Mouse (Mus musculus) cerebellum, adult 18-20 months (tissue): ENCODE measurements around the gene Mob3a.
A peak's percentile ranks its signal among the peaks of the same experiment; 100 is the strongest.

Experiments used
- DNase-seq, 2 experiments: peaks; one replicate each; pipeline ENCODE4 v3.0.0; 2021

The Mob3a gene

DNA sequence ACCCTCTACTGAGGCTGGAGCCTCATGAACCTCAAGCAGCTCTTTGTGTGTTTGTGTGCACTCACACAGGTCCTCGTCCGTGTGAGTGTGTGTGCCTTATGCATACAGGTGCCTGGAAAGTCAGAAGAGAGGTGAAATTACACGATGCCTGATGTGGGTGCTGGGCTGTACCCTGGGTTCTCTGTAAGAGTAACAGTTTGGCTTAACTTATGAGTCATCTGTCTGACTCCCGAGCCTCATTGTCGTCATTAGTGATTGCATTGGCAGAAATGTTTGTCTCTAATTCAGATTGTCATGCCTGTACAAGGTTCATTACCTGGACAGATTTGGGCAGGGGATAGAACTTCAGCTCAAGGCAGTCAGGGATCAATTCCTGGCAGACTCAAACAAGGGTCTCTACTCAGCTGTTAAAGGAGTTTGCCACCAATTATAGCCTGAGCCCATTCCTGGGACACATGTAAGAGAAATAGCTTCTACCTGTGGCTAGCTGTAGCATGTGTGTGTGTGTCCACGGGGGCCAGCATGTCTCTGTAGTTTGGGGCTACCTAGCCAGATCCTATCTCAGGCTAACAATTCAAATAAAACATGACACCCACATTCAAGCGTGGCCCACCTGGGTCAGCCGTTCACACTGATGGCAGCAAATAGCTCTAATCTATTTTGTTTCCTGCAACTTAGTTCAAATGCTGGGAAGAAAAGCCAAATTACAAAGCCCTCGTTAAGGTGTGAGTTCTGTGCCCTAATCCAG lies 24.5 kb downstream of the Mob3a start:
- DNase-seq = no peak

DNA sequence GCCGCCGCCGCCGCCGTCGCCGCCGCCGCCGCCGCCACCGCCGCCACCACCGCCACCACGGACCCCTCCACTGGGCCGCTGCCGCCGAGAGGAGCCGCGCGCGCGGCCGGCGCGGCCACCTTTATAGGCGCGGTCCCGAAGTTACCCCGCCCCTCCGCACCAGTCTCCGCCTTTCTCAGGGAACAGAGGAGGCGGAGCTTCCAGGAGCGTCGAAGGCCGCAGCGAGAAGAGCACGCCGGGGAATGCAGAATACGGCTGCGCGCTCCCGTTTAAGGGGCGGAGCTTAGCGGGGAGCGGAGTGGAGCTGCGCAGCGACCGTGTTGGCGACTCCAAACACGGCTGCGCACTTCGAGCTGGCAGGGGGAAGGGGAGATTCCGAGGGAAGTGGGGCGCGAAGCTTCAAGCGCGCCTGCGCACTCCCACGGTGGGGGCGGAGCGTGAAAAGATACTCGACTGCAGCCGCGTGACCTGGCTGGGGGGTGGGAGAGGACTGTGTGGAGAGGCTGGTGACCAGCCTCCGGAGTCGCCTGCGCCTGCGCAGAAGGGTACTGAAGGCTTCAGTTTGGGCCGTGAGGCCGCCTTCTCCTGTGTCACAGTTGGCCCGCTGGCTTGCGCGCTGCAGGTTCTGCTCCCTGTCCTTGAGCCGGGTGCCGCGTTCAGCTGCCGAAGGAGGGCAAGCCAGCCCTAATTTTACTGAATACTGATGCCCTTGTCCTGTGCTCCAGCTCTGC lies 25.4 kb downstream of the Mob3a start:
- peak; percentile 99 to 100 for DNase-seq

DNA sequence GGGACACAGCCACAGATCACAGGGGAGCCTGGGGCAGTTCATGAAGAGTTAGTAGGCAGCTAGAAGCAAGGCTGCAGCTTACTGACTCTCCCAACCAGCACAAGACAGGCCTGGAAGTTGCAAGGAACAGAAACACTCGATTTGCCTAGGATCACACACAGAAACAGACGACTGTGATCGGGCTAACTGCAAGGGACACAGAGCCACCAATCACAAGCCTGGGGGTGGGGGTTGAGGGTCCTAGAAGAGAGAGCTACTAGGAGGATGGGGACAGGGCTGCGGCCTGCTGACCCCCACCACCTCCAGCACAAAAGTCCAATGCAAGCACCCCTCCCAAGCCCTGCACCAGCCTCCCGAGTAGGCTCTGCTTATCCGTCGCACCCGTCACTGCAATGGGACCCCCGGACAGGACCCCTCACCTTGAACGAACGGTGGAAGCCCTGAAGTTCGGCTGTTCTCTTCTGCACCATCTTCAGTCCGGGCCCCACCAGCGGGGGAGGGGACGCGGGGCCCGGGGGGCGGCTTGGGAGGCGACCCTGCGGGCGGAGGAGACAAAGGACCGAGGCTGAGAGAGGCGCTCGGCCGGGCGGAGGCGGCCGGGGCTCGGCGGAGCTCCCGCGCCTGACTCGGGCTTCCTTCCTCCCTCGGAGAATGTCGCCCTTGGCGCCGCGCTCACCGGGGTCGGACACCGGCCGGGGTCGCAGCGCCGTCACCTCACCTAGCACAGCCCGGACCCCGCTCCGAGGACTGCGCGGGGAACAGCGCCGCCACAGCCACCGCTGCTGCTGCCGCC lies 26.2 kb downstream of the Mob3a start:
- peak in 1 of 2 experiments; percentile 43 for DNase-seq

DNA sequence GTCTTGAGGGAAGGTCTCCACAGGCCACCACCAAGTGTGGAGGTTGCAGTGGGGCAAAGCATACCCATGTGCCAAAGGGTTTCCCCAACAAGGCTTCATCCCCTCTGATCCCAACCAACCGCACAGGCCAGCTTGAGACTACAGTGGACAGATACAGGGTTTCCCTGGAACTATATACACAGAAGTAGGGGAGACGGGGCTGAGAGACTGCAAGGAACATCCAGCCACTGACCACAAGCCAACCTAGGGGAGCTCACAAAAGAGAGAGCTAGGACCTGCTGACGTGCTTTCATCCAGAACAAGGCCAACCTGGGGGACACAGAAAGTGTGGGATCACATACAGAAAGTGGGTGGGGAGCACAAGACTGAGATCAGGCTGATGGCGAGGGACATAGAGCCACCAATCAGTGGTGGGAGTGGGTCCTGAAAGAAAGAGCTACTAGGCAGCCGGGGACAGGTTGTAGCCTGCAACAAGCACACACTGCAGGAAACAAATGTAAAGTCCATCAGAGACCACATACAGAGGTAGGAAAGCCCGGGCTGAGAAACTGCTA lies 26.8 kb downstream of the Mob3a start:
- DNase-seq = no peak

DNA sequence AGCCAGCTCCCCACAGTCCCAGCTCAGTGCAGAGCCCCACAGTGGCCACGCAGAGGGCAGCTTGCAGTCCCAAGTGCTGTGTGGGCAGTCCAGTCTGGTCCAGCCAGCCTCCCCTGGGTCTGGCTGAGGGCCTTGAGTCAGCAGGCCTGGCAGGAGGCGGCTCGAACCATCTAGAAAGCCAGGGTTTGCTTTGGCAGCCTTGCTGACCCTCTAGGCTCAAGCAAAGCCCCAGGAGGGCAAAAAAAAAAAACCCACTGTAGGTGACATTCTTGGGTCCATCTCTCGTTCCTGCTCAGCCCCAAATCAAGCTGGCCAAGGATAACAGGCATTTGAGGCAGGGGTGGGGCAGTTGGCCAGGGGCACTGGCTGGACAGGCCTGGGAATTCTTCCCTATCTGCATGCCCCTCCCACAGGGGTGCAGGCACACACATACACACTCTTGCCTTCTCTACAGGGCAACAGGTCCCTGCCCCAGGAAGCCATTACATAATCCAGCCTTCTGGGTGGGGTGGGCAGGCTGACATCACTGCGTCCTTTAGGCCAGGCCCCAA lies 27.5 kb downstream of the Mob3a start:
- peak in 1 of 2 experiments; percentile 55 for DNase-seq

DNA sequence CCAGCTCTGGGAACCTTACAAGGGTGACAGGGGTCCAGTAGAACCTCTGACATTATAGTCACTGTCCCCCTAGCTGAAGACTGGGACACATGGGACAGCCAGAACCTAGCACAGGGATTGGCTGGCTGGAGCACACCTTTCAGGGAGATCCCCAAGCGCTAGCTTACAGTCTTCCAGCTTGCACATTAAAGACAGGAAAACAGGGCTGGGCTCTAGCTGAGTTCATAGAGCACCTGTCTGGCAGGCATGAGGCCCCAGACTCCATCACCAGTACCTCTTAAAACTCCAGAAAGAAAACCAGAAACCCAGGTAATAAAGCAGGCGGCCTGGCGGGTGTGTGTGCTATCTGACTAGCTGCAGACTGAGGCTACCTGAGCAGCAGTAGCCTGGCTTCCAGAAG lies 28.1 kb downstream of the Mob3a start:
- no peak for DNase-seq

DNA sequence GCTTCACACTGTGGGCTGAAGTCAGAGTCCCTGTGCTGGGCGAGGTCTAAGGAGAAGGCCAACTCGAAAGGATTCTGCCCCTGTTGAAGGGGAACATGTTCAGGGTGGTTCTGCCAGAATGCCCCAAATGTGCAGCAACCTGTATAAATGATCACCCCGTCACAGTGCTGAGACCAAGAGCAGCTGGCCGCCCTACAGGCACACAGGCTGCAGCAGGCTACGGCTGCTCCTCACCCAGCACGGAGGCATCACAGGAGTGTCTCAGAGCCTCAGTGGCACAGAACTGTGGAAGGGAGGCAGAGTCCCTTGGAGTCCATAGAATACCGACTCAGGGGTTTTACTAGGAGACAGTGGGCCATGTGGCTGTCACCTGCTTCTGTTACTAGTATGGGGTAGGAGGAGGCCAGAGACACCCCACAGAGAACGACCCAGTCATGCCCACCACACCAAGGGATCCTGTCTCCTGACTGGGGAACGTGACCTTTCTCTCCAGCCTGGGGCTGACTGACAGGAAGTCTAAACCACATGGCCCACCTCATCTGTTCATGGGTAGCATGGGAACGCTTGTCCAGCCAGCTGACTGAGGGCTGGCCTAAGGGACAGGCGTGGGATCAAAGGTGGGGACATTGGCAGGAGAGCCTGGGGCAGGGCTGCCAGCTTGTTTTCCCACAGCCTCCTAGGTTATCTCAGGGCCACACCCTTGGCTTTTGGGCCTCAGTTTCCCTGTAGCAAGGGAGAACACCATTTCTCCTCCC lies 29.7 kb downstream of the Mob3a start:
- peak in 1 of 2 experiments; percentile 45 for DNase-seq

DNA sequence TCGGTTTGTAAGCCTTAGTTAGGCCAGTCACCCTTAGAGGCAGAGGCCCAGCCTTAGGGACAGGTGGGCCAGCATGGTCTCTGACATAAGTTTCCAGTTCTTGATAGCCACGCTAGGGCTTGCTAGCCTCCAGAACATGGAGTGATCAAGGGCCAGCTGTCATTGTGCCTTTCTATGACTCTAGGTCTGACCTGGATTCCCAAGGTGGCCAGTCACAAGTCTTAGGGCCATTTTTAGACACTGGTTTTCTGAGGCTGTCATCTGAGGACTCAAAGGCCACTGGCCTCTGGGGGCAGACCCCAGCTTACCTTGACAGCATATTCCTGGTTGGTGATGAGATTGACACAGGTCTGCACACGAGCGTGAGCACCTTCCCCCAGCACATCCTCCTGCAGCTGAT lies 30.5 kb downstream of the Mob3a start:
- no peak for DNase-seq

DNA sequence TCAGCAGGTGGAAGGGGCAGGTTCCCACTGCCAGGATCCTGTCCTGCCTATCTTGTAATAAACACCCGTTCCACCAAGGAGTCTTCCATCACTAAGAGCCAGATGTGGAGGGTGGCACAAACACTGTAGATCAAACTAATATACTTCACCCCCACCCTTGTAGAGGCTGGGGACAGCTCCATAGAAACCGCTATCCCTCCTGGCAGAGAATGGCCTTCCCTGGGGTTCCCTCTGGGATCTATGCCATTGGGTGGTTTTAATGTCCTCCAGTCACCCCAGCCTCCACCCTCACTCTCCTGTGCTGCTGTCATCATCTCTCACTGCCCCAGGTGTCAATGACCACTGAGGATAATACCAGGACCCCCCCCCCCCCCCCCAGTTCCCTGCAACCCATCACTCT lies 31.2 kb downstream of the Mob3a start:
- DNase-seq = no peak

DNA sequence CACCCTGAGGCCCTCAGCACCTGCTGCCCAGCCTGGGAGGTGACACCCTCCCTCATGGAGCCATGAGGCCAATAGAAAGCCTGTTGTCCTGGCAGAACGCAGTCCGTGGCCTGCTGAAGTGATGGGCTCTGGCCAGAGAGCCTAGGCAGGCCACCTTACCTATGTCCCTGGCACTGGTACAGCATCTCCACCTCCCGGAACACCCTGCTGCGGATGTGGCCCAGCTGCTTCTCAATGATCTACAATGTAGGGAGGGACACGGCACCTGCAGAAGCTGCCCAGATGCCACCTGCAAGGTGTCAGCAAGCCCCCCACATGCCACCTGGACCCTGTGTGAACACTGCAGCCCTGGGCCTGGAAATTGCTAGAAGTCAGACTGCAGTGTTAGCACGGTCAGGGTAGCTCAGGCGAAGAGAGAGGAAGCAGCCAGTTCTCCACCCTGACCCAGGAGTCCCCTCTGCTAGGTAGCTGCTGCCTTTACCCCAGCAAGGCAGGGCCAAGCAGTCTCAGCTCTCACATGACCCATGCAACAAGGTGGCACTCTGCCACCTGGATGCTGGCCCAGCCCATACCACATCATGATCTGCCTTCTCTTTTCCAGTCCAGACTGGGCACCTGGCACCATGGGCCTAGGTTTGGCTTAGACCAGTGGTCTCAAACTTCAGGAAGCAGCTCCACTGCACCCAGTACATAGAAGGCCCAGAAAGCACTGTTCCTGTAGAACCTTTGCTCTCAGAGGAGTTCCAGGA lies 31.9 kb downstream of the Mob3a start:
- peak; percentile 71 to 80 for DNase-seq

DNA sequence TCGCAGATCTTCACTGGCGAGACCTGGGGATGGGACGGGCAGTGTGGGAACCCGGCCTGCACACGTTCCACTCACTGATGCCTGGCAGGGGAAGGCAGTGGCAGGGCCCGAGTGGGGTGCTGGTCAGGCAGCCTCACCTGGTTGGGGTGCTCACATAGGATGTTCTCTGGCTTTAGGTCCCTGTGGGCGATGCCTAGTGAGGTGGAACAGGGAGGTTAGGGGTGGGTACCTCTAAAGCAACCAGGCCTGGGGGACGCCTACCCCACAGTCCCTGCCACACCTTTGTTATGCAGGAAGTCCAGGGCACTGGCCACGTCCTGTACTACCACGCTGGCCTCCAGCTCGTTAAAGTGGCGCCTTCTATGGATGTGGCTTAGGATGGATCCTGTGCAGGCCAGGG lies 32.8 kb downstream of the Mob3a start:
- no peak for DNase-seq

DNA sequence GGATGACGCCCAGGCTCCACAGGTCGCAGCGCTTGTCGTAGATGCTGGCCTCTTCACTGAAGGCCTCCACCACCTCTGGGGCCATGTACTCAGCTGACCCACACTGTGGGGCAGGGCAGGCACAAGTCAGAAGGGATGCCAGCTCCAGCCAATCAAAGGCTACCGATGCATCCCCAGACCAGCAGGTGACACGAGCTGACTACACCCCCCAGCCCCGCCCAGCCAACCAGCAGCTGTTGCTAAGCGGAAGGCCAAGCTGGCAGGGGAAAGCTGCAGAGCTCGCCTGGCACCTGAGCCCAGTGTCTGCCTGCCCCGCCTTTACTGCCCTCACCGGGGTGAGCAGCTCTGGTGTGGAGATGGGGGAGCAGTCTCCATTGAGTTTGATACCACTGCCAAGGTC lies 33.2 kb downstream of the Mob3a start:
- peak; percentile 70 to 83 for DNase-seq

DNA sequence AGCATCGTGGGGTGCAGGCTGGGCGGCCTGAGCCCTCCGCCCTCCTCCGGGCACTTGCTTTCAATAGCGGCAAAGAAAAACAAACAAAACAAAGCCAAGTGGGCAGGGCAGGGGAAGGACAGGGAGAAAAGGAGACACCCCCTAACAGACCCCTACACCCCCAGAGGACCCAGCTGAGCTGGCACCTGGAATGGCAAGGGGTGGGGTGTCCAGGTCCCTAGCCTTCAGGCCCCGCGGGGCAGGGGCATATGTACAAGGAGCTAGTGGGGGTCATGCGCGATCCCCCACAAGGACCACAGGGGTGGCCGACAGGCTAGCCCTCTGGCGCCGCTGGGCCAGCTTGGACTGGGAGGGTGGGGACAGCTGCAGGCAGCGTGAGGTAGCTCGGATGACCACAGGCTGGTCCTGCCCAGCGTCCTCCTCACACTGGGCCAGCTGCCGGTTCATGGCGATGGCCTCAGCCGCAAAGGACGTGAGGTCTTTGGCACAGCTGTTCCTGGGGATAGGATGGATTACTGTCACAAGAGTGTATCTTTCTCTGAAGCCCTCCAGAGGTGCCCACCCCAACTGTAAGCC lies 34.9 kb downstream of the Mob3a start:
- no peak for DNase-seq

DNA sequence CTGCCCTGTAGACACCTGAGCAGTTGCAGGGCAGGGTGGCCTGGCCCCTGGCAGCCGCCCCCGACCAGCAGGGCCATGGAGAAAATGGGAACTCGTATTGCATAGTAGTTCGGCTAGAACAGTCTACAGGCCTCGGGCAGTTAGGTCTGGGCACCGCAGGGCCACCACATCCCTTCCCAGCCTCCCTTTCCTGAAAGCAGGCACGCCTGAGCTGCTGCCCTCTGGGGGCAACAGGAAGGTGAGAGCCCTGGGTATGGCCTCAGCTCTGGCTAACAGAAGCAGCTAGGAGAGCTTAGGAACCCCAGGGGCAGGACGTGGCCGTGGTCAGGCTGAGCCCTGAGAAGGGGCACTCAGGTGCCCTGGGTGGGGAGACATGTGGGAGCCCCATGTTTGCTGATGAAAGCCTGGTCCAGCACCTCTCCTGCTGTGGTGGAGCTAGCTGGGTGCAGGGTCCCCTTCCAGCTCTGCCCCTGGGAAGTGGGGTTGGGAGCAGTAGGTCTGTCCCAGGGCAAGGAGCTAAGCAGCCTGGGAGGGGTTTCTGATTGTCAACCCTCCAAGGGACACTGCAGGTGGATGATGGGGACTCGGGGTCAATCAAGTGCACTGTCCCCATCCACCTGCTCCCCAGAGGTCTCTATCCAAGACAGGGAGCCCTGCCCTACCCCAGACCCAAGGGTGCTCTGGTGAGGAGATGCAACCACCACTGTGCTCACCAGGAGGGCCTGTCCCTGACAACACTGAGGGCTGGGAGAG lies 35.6 kb downstream of the Mob3a start:
- DNase-seq = no peak

DNA sequence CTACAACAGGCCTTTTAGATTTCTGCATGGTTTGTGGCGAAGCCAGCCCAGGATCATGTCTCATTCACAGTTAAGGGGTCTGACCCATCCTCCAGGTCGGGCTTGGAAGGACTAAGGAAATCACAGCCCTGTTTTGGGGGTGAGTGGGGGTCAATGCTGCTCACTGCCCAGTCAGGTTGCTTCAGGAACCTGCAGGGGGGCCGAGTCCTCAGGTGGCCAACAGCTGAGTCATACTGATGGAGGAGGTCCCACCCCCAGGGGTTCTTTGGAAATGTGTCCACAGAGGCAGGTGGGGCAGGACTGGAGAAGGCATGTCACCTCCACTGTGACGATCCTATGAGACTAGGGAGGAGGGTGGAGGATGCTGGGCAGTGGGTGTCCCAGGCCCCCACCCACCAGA lies 36.3 kb downstream of the Mob3a start:
- no peak for DNase-seq

DNA sequence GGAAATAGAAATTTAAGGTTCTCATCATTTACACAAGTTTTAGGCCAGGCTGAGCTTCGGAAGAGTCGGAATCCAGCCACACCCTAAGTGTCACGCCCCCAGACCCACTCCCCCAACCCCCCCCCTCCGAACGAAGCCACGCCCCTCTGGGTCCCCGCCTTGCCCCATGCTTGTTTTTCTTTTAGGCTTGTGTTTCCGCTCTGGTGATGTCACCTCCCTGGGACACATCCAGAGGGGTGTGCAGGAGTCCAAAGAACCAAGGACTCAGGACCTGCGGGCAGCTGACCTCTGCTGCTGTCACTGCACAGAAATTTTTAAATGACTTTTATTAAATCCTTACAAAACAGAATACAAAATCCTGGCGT lies 36.8 kb downstream of the Mob3a start:
- DNase-seq = peak in 1 of 2 experiments; percentile 49

DNA sequence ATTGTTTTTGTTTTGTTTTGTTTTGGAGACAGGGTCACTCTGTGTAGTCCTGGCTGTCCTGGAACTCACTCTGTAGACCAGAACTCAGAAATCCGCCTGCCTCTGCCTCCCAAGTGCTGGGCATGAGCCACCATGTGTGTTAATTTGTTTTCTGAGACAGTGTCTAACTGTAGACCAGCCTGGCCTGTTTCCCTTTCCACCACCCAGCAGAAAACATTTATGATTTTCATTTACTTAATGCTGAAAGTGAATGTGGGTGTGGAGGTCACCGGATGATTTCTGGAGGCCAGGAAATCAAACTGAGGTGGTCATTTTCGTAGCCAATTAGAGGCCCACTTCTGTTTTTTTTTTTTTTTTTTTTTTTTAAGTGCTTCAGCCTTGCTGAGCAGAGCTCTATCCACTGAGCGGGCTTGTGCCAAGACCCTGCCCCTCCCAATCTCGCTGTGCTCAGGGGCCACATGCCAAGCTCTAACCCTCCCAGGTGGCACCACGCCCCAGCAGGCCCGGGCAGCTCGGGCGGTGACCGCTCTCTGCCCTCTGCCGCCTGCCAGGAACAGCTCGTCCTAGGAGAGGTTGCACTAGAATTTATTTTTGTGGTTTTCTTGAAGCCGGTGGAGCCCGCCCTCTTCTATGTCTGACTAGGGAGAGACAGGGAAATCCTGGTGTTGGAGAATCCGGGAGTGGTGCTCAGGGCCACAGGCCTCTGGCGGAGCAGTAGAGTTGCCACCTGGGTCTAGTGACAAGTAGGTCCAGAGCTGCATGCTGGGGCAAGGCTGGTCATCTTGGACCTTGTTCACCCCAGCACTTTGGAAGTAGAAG lies 37.4 kb downstream of the Mob3a start:
- peak; percentile 76 to 80 for DNase-seq

DNA sequence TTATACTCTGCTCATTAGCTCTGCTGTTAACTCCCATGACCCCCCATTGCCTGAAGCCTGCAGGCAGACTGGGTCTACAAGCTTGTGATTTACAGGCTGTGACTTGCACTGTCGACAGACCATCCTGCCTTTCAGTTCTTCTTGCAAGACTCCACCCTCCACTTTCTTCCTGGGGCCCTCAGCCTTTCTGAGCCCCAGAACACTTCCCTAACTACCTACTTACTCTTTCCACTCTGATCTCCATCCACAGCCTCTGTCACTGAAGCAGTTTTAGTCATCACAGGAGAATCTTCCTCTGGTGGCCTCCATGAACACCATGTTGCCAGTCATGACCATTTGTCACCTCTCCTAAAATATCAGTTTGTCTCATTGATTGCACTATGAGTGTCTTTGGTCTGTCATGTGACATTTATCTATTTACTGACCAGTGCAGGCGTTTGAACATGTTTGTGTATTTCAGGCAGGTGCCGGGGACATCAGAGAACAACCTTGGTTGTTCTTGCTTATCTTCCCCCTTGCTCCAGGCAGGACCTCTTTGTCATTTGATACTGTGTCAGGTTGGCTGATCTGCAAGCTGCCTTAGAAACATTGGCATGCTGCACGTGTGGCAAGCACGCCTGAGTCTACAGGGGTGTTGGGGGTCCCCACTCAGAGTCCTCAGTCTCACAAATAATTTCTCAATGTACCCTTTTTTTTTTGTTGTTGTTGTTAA lies 38.1 kb downstream of the Mob3a start:
- no peak for DNase-seq

DNA sequence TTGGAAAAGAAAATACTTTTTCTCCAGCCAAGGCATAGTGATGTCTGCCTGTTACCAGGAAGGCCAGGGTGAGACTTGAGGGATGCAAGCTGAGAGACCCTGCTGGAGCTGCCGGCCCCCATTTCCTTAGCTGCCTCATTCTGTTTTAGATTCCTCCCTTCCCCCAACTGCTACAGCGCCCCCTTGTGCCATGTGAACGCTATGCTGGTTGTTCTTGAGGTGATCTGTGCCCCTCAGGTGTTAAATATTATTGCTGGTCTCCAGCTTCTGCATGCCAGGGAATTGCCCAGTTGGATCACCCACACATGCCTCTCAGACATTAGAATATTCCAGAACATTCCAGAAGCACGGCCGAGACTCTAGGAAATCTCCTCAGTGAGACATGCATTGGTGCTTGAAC lies 40.6 kb downstream of the Mob3a start:
- peak in 1 of 2 experiments; percentile 59 for DNase-seq
